Mouse (Mus musculus) MEL (cell line): Measurements from ENCODE around the gene Afg1l. TPM values are rescaled to one million over a fixed set of nuclear protein-coding genes. Genes with fewer than 3 reads are reported as not detected.

Experiments
- DNase-seq: peaks from one replicate; pipeline ENCODE4 v3.0.0; 2011; ENCODE audit warnings: low read depth, low spot score
- H3K27ac ChIP-seq: 2 replicates; pipeline ENCODE4 v1.5.1; 2012; ENCODE audit warnings: low read depth, mild to moderate bottlenecking, control low read depth, low read length, moderate library complexity; ENCODE audit not compliant: control insufficient read depth
- H3K27me3 ChIP-seq, 2 experiments: fragments of 150-350 bp in 1 of 2; sonication (generic) in 1 of 2; 2 replicates each; pipeline ENCODE4 v1.6.1; 2012; ENCODE audit warnings: low read length in 2 of 2, mild to moderate bottlenecking in 2 of 2, improper control_type of control experiment in 1 of 2, moderate library complexity in 1 of 2; ENCODE audit not compliant: insufficient read depth in 2 of 2, control insufficient read depth in 1 of 2
- H3K36me3 ChIP-seq, 2 experiments: 2 replicates each; pipeline ENCODE4 v1.6.1; 2012 to 2014; ENCODE audit warnings: low read length in 2 of 2, improper control_type of control experiment in 1 of 2, inconsistent platforms in 1 of 2, mild to moderate bottlenecking in 1 of 2; ENCODE audit not compliant: insufficient read depth in 2 of 2, control insufficient read depth in 1 of 2
- H3K4me1 ChIP-seq, 2 experiments: fragments of 150-350 bp in 1 of 2; sonication (generic) in 1 of 2; 2 replicates each; pipeline ENCODE4 v1.6.1; 2012; ENCODE audit warnings: low read length in 2 of 2, improper control_type of control experiment in 1 of 2, mild to moderate bottlenecking in 1 of 2; ENCODE audit not compliant: insufficient read depth in 2 of 2, control insufficient read depth in 1 of 2
- H3K4me3 ChIP-seq, 2 experiments: fragments of 150-350 bp in 1 of 2; sonication (generic) in 1 of 2; 2 replicates each; pipeline ENCODE4 v1.5.1; 2012; ENCODE audit warnings: low read depth in 2 of 2, low read length in 2 of 2, mild to moderate bottlenecking in 2 of 2, moderate library complexity in 2 of 2, control low read depth in 1 of 2, improper control_type of control experiment in 1 of 2; ENCODE audit not compliant: control insufficient read depth in 1 of 2, insufficient read depth in 1 of 2
- H3K79me2 ChIP-seq: 2 replicates; pipeline ENCODE4 v1.6.1; 2012; ENCODE audit warnings: mild to moderate bottlenecking, low read length, moderate library complexity; ENCODE audit not compliant: control insufficient read depth, poor library complexity, insufficient read depth
- H3K9ac ChIP-seq: 2 replicates; pipeline ENCODE4 v1.6.1; 2012; ENCODE audit warnings: low read depth, mild to moderate bottlenecking, control low read depth, low read length, moderate library complexity; ENCODE audit not compliant: control insufficient read depth, poor library complexity, severe bottlenecking
- H3K9me3 ChIP-seq: fragments of 150-350 bp; sonication (generic); replicated peaks from 2 replicates; pipeline ENCODE4 v1.6.1; 2012; ENCODE audit warnings: mild to moderate bottlenecking, low read length, improper control_type of control experiment, moderate library complexity; ENCODE audit not compliant: insufficient read depth
- BHLHE40 ChIP-seq: IDR thresholded peaks from 2 replicates; pipeline ENCODE4 v1.6.1; 2012; ENCODE audit warnings: low read depth, mild to moderate bottlenecking, inconsistent platforms, low read length, improper control_type of control experiment, borderline replicate concordance
- CTCF ChIP-seq, 3 experiments: IDR thresholded peaks in 2 of 3; conservative IDR thresholded peaks in 1 of 3; 2 replicates each; pipeline ENCODE4 v1.5.1; 2011 to 2012; ENCODE audit warnings: low read length in 3 of 3, low read depth in 2 of 3, mild to moderate bottlenecking in 2 of 3, improper control_type of control experiment in 1 of 3, inconsistent platforms in 1 of 3, mixed read lengths in 1 of 3, moderate library complexity in 1 of 3; ENCODE audit not compliant: control insufficient read depth in 1 of 3, insufficient read depth in 1 of 3, poor library complexity in 1 of 3, severe bottlenecking in 1 of 3
- EP300 ChIP-seq, 2 experiments: IDR thresholded peaks; 2 replicates each; pipeline ENCODE4 v1.6.1; 2011; ENCODE audit warnings: improper control_type of control experiment in 2 of 2, low read length in 2 of 2, low read depth in 1 of 2, mild to moderate bottlenecking in 1 of 2
- ETS1 ChIP-seq: IDR thresholded peaks from 2 replicates; pipeline ENCODE4 v1.6.1; 2012; ENCODE audit warnings: low read depth, mild to moderate bottlenecking, inconsistent platforms, low read length, improper control_type of control experiment, moderate library complexity
- GATA1 ChIP-seq: IDR thresholded peaks from 2 replicates; pipeline ENCODE4 v1.6.1; 2011; ENCODE audit warnings: low read depth, low read length, improper control_type of control experiment
- HCFC1 ChIP-seq: IDR thresholded peaks from 2 replicates; pipeline ENCODE4 v1.6.1; 2012; ENCODE audit warnings: low read depth, mild to moderate bottlenecking, inconsistent platforms, low read length, improper control_type of control experiment, moderate library complexity
- MAFK ChIP-seq: IDR thresholded peaks from 2 replicates; pipeline ENCODE4 v1.6.1; 2011; ENCODE audit warnings: low read depth, mild to moderate bottlenecking, low read length, improper control_type of control experiment, borderline replicate concordance
- MAZ ChIP-seq: IDR thresholded peaks from 2 replicates; pipeline ENCODE4 v1.6.1; 2012; ENCODE audit warnings: low read depth, mild to moderate bottlenecking, inconsistent platforms, low read length, improper control_type of control experiment
- MXI1 ChIP-seq: IDR thresholded peaks from 2 replicates; pipeline ENCODE4 v1.6.1; 2011; ENCODE audit warnings: mild to moderate bottlenecking, low read depth, low read length, improper control_type of control experiment
- MYB ChIP-seq: IDR thresholded peaks from 2 replicates; pipeline ENCODE4 v1.6.1; 2011; ENCODE audit warnings: mild to moderate bottlenecking, low read depth, low read length, improper control_type of control experiment
- NRF1 ChIP-seq: IDR thresholded peaks from 2 replicates; pipeline ENCODE4 v1.6.1; 2014; ENCODE audit warnings: low read depth, mild to moderate bottlenecking, inconsistent platforms, low read length, improper control_type of control experiment, moderate library complexity; ENCODE audit not compliant: poor library complexity, insufficient read depth, severe bottlenecking
- POLR2A ChIP-seq, 2 experiments: IDR thresholded peaks; 2 replicates each; pipeline ENCODE4 v1.6.1; 2011 to 2012; ENCODE audit warnings: low read length in 2 of 2, mild to moderate bottlenecking in 2 of 2, control low read depth in 1 of 2, improper control_type of control experiment in 1 of 2, low read depth in 1 of 2, moderate library complexity in 1 of 2; ENCODE audit not compliant: control insufficient read depth in 1 of 2, insufficient read depth in 1 of 2, poor library complexity in 1 of 2
- POLR2AphosphoS2 ChIP-seq: IDR thresholded peaks from 2 replicates; pipeline ENCODE4 v1.6.1; 2011; ENCODE audit warnings: low read length, improper control_type of control experiment
- RAD21 ChIP-seq: IDR thresholded peaks from 2 replicates; pipeline ENCODE4 v1.6.1; 2011; ENCODE audit warnings: mild to moderate bottlenecking, low read depth, low read length, improper control_type of control experiment
- RCOR1 ChIP-seq: IDR thresholded peaks from 2 replicates; pipeline ENCODE4 v1.6.1; 2012; ENCODE audit warnings: low read depth, mild to moderate bottlenecking, inconsistent platforms, low read length, improper control_type of control experiment
- SMC3 ChIP-seq: IDR thresholded peaks from 2 replicates; pipeline ENCODE4 v1.6.1; 2011; ENCODE audit warnings: low read depth, low read length, improper control_type of control experiment
- USF1 ChIP-seq: IDR thresholded peaks from 2 replicates; pipeline ENCODE4 v1.6.1; 2014; ENCODE audit warnings: low read depth, mild to moderate bottlenecking, inconsistent platforms, low read length, improper control_type of control experiment, moderate library complexity
- USF2 ChIP-seq, 2 experiments: IDR thresholded peaks; 2 replicates each; pipeline ENCODE4 v1.6.1; 2011 to 2012; ENCODE audit warnings: improper control_type of control experiment in 2 of 2, low read length in 2 of 2, borderline replicate concordance in 1 of 2, inconsistent platforms in 1 of 2, low read depth in 1 of 2, mild to moderate bottlenecking in 1 of 2; ENCODE audit not compliant: insufficient read depth in 1 of 2
- ZC3H11A ChIP-seq: IDR thresholded peaks from 2 replicates; pipeline ENCODE4 v1.6.1; 2012; ENCODE audit warnings: low read depth, mild to moderate bottlenecking, inconsistent platforms, low read length, improper control_type of control experiment
- ZNF384 ChIP-seq: IDR thresholded peaks from 2 replicates; pipeline ENCODE4 v1.6.1; 2012; ENCODE audit warnings: low read depth, mild to moderate bottlenecking, inconsistent platforms, low read length, improper control_type of control experiment
- polyA plus RNA-seq, 2 experiments: library from polyadenylated mRNA; stranded (reverse) in 1 of 2; unstranded in 1 of 2; fragments of >175 nt in 1 of 2; fragments of >200 nt in 1 of 2; gene quantifications; 2 replicates each; pipeline versions ENCODE4 v1.2.1 to v1.2.4; 2012; ENCODE audit warnings: low replicate concordance in 2 of 2, low read depth in 1 of 2; ENCODE audit not compliant: insufficient read length in 2 of 2, insufficient read depth in 1 of 2, missing spikeins in 1 of 2
- total RNA-seq: library from RNA; depleted of rRNA; stranded (reverse); fragments of 300-350 nt; gene quantifications from 2 replicates; pipeline ENCODE4 v1.2.3, GENCODE M21; 2012

Gene Afg1l
- total and polyA plus RNA-seq, 3 experiments, result 3.4 to 3.7 TPM; not detected in 1

DNA sequence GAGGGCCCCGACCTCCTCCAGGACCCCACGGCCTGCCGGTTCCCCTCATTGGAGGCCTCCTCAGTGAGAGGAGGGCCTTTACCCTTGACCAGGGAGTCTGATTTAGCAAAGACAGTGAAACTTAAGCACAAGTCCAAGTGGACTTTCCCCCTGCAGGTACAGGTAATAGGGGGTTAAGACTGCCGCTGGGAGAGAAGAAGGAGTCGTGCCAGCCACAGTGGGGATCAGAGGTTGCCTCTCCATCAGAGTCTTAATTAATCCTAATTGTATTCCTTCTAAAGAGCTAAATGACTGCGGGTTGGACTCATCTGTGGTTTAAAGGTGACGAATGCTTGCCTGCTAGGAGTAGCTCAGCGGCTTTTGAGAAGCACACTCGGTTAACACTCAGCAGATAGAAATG, 139.9 kb downstream of the Afg1l start:
- Histone ChIP-seq H3K9ac (no peak overlapping the region), H3K79me2 (no peaks in the 10 kb centered on the region), H3K27ac (no peak overlapping the region), H3K4me1 (no peaks in the 10 kb centered on the region), H3K36me3 (no peaks in the 10 kb centered on the region), H3K9me3 (no peaks in the 10 kb centered on the region), H3K27me3 (no peaks in the 10 kb centered on the region), H3K4me3 (no peak overlapping the region)
- DNase-seq, result no peak
- TF ChIP-seq MAZ (no peak), EP300 (IDR thresholded peaks at IDR 0.05; ENCODE audit: low read depth in 1 of 2, low read length in 2 of 2) (no peak), RCOR1 (no peak), BHLHE40 (no peak), MYB (no peak), POLR2AphosphoS2 (no peak), HCFC1 (no peak), RAD21 (no peak), ETS1 (no peak), GATA1 (no peak), MAFK (no peak), USF1 (no peak), MXI1 (no peak), USF2 (IDR thresholded peaks at IDR 0.05; ENCODE audit: borderline replicate concordance in 1 of 2, insufficient read depth in 1 of 2, low read depth in 1 of 2, low read length in 2 of 2) (no peak), POLR2A (IDR thresholded peaks at IDR 0.05; ENCODE audit: control insufficient read depth in 1 of 2, insufficient read depth in 1 of 2, low read depth in 1 of 2, low read length in 2 of 2, poor library complexity in 1 of 2) (no peak), ZNF384 (no peak)

DNA sequence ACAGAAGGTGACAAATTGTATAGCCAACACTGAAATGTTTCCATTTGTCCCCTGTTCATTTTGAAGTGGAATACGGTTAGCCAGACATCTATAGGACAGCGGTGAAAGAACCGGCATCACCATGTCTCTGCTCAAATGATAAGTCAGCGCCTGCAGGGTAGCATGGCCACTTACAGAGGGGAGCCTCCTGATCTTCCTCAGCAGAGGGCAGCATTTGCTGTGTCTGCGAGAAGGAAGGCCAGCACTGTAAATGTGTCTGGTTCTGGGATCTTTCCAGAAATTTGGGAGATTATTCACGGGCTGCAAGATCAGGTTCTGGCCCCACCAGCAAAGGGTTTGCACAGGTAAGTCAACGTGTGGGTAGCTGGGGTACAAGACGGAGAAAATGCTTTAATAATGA, 150.8 kb downstream of the Afg1l start:
- H3K4me3 ChIP-seq, result no peak overlapping the region
- H3K4me1 ChIP-seq, result no peaks in the 10 kb centered on the region
- H3K9me3 ChIP-seq, result no peaks in the 10 kb centered on the region
- H3K36me3 ChIP-seq, result no peaks in the 10 kb centered on the region
- H3K27ac ChIP-seq, result no peak overlapping the region
- peak; percentile 20 for DNase-seq
- no peaks in the 10 kb centered on the region for H3K27me3 ChIP-seq
- no peak overlapping the region for H3K9ac ChIP-seq
- TF ChIP-seq SMC3 (peak; percentile 61), CTCF (IDR thresholded peaks at IDR 0.05 in 2 of 3, conservative IDR thresholded peaks at IDR 0.05 in 1 of 3; ENCODE audit: control insufficient read depth in 1 of 3, insufficient read depth in 1 of 3, low read depth in 2 of 3, low read length in 3 of 3, poor library complexity in 1 of 3, severe bottlenecking in 1 of 3) (peak; percentile 13 to 55 (median 48); a peak in 4 of 6 replicates), RAD21 (peak; percentile 46), NRF1 (no peak), ZC3H11A (peak; percentile 19; the same call in 1 of the 2 replicates)
- no peaks in the 10 kb centered on the region for H3K79me2 ChIP-seq
